Mouse (Mus musculus): Measurements from ENCODE around the gene Shisa9. TPM values are rescaled to one million over a fixed set of nuclear protein-coding genes. Genes with fewer than 3 reads are reported as not detected.

The Shisa9 gene
- total and polyA plus RNA-seq, 2 experiments, result 0.12 to 0.74 TPM

- H3K27ac ChIP-seq (replicated peaks; ENCODE audit: insufficient read depth, low read depth, low read length), result no peak overlapping the region
- DNase-seq (ENCODE audit: extremely low read depth, low read depth, low spot score), result no peak
- H3K9ac ChIP-seq (ENCODE audit: low read depth, low read length), result no peak overlapping the region
- no peak for TF ChIP-seq POLR2A (IDR thresholded peaks at IDR 0.05; ENCODE audit: extremely low read depth, insufficient read depth, low read length)
- TF ChIP-seq CTCF (IDR thresholded peaks at IDR 0.05; ENCODE audit: low read depth, low read length), result no peak
- no peaks in the 10 kb centered on the region for H3K4me1 ChIP-seq (ENCODE audit: control insufficient read depth, insufficient read depth, low read length)
- 82% methylated on average over 2 of the region's 2 CpGs for WGBS
- no peaks in the 10 kb centered on the region for H3K36me3 ChIP-seq (ENCODE audit: control insufficient read depth, insufficient read depth, low read length)
- no peak overlapping the region for H3K4me3 ChIP-seq (ENCODE audit: insufficient read depth, low read depth, low read length)
- H3K79me2 ChIP-seq (ENCODE audit: control insufficient read depth, insufficient read depth, low read length), result no peaks in the 10 kb centered on the region
- H3K27me3 ChIP-seq (ENCODE audit: control insufficient read depth, insufficient read depth, low read length), result no peaks in the 10 kb centered on the region
Measured at GRCm38 (mm10) chr16:12214018-12214417, 230.1 kb downstream of the Shisa9 start.

- 83% methylated on average over 13 of the region's 13 CpGs for WGBS
- H3K4me3 ChIP-seq (ENCODE audit: insufficient read depth, low read depth, low read length), result no peak overlapping the region
- no peaks in the 10 kb centered on the region for H3K4me1 ChIP-seq (ENCODE audit: control insufficient read depth, insufficient read depth, low read length)
- no peak for DNase-seq (ENCODE audit: extremely low read depth, low read depth, low spot score)
- TF ChIP-seq POLR2A (IDR thresholded peaks at IDR 0.05; ENCODE audit: extremely low read depth, insufficient read depth, low read length) (no peak), CTCF (IDR thresholded peaks at IDR 0.05; ENCODE audit: low read depth, low read length) (no peak)
- H3K79me2 ChIP-seq (ENCODE audit: control insufficient read depth, insufficient read depth, low read length), result no peaks in the 10 kb centered on the region
- H3K27ac ChIP-seq (replicated peaks; ENCODE audit: insufficient read depth, low read depth, low read length), result no peak overlapping the region
- H3K9ac ChIP-seq (ENCODE audit: low read depth, low read length), result no peak overlapping the region
- no peaks in the 10 kb centered on the region for H3K36me3 ChIP-seq (ENCODE audit: control insufficient read depth, insufficient read depth, low read length)
- H3K27me3 ChIP-seq (ENCODE audit: control insufficient read depth, insufficient read depth, low read length), result no peaks in the 10 kb centered on the region
Measured at GRCm38 (mm10) chr16:12217289-12218150, 233.6 kb downstream of the Shisa9 start.

- Histone ChIP-seq H3K4me3 (ENCODE audit: insufficient read depth, low read depth, low read length) (no peak overlapping the region), H3K9ac (ENCODE audit: low read depth, low read length) (no peak overlapping the region)
- WGBS, result 76% methylated on average over 2 of the region's 2 CpGs
Measured at GRCm38 (mm10) chr16:12218151-12218532, 234.2 kb downstream of the Shisa9 start.

GRCm38 (mm10) chr16:12219821-12220220 is 235.9 kb downstream of the Shisa9 start:
- TF ChIP-seq CTCF (IDR thresholded peaks at IDR 0.05; ENCODE audit: low read depth, low read length) (no peak), POLR2A (IDR thresholded peaks at IDR 0.05; ENCODE audit: extremely low read depth, insufficient read depth, low read length) (no peak)
- H3K36me3 ChIP-seq (ENCODE audit: control insufficient read depth, insufficient read depth, low read length), result no peaks in the 10 kb centered on the region
- H3K4me3 ChIP-seq (ENCODE audit: insufficient read depth, low read depth, low read length), result no peak overlapping the region
- no peaks in the 10 kb centered on the region for H3K4me1 ChIP-seq (ENCODE audit: control insufficient read depth, insufficient read depth, low read length)
- no peaks in the 10 kb centered on the region for H3K79me2 ChIP-seq (ENCODE audit: control insufficient read depth, insufficient read depth, low read length)
- no peak for DNase-seq (ENCODE audit: extremely low read depth, low read depth, low spot score)
- H3K27ac ChIP-seq (replicated peaks; ENCODE audit: insufficient read depth, low read depth, low read length), result no peak overlapping the region
- H3K27me3 ChIP-seq (ENCODE audit: control insufficient read depth, insufficient read depth, low read length), result no peaks in the 10 kb centered on the region
- 80% methylated on average over 3 of the region's 3 CpGs for WGBS
- H3K9ac ChIP-seq (ENCODE audit: low read depth, low read length), result no peak overlapping the region

More at GRCm38 (mm10) chr16:12218151-12218532, 234.2 kb downstream of the Shisa9 start:
- Histone ChIP-seq H3K79me2 (ENCODE audit: control insufficient read depth, insufficient read depth, low read length) (no peaks in the 10 kb centered on the region), H3K4me1 (ENCODE audit: control insufficient read depth, insufficient read depth, low read length) (no peaks in the 10 kb centered on the region), H3K27me3 (ENCODE audit: control insufficient read depth, insufficient read depth, low read length) (no peaks in the 10 kb centered on the region), H3K36me3 (ENCODE audit: control insufficient read depth, insufficient read depth, low read length) (no peaks in the 10 kb centered on the region), H3K27ac (replicated peaks; ENCODE audit: insufficient read depth, low read depth, low read length) (no peak overlapping the region)
- no peak for DNase-seq (ENCODE audit: extremely low read depth, low read depth, low spot score)
- TF ChIP-seq CTCF (IDR thresholded peaks at IDR 0.05; ENCODE audit: low read depth, low read length), result no peak
- no peak for TF ChIP-seq POLR2A (IDR thresholded peaks at IDR 0.05; ENCODE audit: extremely low read depth, insufficient read depth, low read length)

- no peak overlapping the region for H3K4me3 ChIP-seq (ENCODE audit: insufficient read depth, low read depth, low read length)
- DNase-seq (ENCODE audit: extremely low read depth, low read depth, low spot score), result no peak
- H3K27ac ChIP-seq (replicated peaks; ENCODE audit: insufficient read depth, low read depth, low read length), result no peak overlapping the region
- no peak overlapping the region for H3K9ac ChIP-seq (ENCODE audit: low read depth, low read length)
- H3K79me2 ChIP-seq (ENCODE audit: control insufficient read depth, insufficient read depth, low read length), result no peaks in the 10 kb centered on the region
- 96% methylated on average over 2 of the region's 2 CpGs for WGBS
- no peak for TF ChIP-seq CTCF (IDR thresholded peaks at IDR 0.05; ENCODE audit: low read depth, low read length)
- no peak for TF ChIP-seq POLR2A (IDR thresholded peaks at IDR 0.05; ENCODE audit: extremely low read depth, insufficient read depth, low read length)
- no peaks in the 10 kb centered on the region for H3K4me1 ChIP-seq (ENCODE audit: control insufficient read depth, insufficient read depth, low read length)
- no peaks in the 10 kb centered on the region for H3K27me3 ChIP-seq (ENCODE audit: control insufficient read depth, insufficient read depth, low read length)
- H3K36me3 ChIP-seq (ENCODE audit: control insufficient read depth, insufficient read depth, low read length), result no peaks in the 10 kb centered on the region
Measured at GRCm38 (mm10) chr16:12223537-12223936, 239.6 kb downstream of the Shisa9 start.

GRCm38 (mm10) chr16:12226937-12227336 is 243.0 kb downstream of the Shisa9 start:
- 81% methylated on average over 3 of the region's 3 CpGs for WGBS
- Histone ChIP-seq H3K9ac (ENCODE audit: low read depth, low read length) (no peak overlapping the region), H3K27ac (replicated peaks; ENCODE audit: insufficient read depth, low read depth, low read length) (no peak overlapping the region), H3K36me3 (ENCODE audit: control insufficient read depth, insufficient read depth, low read length) (no peaks in the 10 kb centered on the region), H3K4me1 (ENCODE audit: control insufficient read depth, insufficient read depth, low read length) (no peaks in the 10 kb centered on the region), H3K79me2 (ENCODE audit: control insufficient read depth, insufficient read depth, low read length) (no peaks in the 10 kb centered on the region), H3K4me3 (ENCODE audit: insufficient read depth, low read depth, low read length) (no peak overlapping the region), H3K27me3 (ENCODE audit: control insufficient read depth, insufficient read depth, low read length) (no peaks in the 10 kb centered on the region)
- DNase-seq (ENCODE audit: extremely low read depth, low read depth, low spot score), result no peak
- TF ChIP-seq POLR2A (IDR thresholded peaks at IDR 0.05; ENCODE audit: extremely low read depth, insufficient read depth, low read length) (no peak), CTCF (IDR thresholded peaks at IDR 0.05; ENCODE audit: low read depth, low read length) (no peak)
